Mouse (Mus musculus) bone marrow, adult 2 months (tissue): ENCODE measurements around the gene Samhd1.

Source experiments
- CTCF ChIP-seq: fragments of 200-500 bp; IDR thresholded peaks from 2 replicates; pipeline ENCODE4 v1.5.1; 2011; ENCODE audit warnings: low read length, control low read depth; ENCODE audit not compliant: control insufficient read depth, insufficient read depth
- POLR2A ChIP-seq: fragments of 200-500 bp; IDR thresholded peaks from 2 replicates; pipeline ENCODE4 v1.6.1; 2011; ENCODE audit warnings: low read depth, mild to moderate bottlenecking, control low read depth, low read length, borderline replicate concordance; ENCODE audit not compliant: control insufficient read depth

DNA sequence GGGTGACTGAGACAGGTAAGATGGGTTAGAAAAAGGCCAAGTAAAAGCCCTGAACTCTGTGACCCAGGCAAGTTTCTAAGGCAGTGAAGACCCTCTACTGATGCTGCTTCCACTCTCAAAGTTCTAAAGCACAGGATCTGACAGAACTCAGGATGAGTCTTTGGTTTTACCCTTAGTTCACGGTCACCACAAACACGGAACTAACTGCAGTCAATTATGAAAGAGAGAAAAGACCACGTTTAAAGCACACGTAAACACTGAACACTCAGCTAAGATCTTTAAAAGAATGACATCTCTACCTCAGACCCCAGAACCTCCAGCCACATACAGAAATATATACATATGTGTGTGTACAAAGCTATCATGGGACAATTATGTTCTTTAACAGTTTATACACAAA is 6.0 kb downstream of the Samhd1 start:
- TF ChIP-seq POLR2A (no peak), CTCF (no peak)
